Mouse (Mus musculus): Measurements from ENCODE around the gene Grm8. TPM values are rescaled to one million over a fixed set of nuclear protein-coding genes. Genes with fewer than 3 reads are reported as not detected.
"Not testable (repeated sequence)": the region's sequence is repeated elsewhere in the genome, so short reads cannot be mapped to it uniquely, and the experiment has no call there.

Gene Grm8
- total RNA-seq, 2 experiments from 2014 or later = not detected

DNA sequence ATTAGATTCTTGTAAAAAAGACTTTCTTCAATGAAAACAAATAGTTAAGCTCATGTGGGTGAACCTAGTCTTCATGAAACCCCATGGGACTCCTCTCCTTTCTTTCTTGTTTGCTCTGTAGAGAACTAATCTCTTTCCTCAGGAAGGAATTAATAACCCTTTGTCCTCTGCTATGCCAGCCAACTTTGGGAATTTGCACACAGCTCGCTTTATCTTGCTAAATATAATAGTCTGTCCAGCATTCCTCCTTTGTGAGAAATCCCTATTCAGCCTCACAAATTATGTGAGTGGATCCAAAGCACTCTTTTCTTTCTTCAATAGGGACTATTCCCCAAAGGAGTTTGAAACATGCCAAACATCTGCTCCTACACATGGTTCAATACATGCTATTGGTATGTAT is 285.3 kb downstream of the Grm8 start:
- no peak for DNase-seq

DNA sequence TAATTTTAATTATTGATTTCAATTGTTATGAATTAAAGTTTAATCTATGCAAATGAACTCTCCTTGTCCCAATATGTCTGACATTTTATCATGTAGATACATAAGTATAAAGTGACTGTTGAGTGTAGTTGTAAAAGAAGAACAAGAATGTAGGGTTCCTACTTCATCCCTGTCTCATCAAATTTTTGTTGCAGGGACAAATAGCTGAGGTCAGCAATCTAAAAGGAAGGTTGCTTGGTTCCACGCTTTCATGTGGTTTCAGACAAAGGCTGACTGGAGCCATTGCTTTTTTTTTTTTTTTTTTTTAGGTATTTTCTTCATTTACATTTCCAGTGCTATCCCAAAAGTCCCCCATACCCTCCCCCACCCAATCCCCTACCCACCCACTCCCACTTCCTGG is 298.8 kb downstream of the Grm8 start:
- no peak for DNase-seq

DNA sequence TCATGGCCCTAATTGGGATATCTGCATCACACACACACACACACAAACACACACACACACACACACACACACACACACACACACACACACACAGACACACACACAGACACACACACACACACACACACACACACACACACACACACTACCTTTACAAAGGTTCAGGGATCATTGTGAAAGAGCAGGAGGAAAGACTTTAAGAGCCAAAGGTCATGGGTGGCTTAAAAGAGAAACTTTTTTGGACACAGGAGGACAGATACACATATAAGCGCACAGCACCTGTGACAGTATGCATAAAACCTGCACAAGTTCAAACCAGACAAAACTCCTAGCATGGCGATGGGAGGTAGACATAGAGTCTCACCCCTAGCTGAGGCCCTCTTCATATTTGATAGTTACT is 315.2 kb downstream of the Grm8 start:
- not testable (repeated sequence) for DNase-seq

DNA sequence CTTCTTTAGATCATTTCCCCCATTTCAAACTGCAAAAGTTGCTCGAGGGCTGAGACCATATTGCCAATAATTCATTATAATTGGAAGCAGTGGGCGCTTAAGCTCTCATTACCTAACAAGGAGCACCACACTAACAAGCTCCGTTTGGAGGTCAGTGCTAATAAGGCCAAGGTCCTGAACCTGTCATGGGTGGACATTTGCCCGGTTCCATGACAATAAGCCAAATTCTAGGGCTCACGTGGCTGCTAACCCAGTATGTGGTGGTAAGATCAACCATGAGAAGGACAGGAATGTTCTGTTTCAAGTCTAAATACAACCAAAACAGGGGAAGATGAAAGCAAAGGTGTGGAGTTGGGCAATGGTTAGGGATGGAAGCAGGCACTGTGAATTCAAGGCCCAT is 322.2 kb downstream of the Grm8 start:
- DNase-seq = no peak

DNA sequence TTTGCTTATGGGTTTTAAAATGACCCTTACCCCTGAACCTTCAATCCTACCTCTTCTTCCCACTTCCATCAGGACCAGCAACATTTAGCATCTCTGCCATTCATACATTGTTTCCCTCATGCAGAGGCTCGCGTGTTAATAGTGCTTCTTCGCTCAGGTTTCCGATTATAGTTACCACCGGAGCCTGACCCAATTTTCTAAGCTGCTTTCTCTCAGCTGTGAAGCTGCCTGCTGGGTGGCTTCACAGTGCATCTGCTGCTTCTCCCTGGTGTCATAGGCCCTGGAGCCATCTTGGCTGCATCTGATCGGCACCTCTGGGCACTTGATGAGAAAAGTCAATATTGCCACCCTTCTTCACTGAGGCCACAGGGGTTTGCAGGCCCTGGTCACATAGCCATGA is 325.0 kb downstream of the Grm8 start:
- no peak for DNase-seq

DNA sequence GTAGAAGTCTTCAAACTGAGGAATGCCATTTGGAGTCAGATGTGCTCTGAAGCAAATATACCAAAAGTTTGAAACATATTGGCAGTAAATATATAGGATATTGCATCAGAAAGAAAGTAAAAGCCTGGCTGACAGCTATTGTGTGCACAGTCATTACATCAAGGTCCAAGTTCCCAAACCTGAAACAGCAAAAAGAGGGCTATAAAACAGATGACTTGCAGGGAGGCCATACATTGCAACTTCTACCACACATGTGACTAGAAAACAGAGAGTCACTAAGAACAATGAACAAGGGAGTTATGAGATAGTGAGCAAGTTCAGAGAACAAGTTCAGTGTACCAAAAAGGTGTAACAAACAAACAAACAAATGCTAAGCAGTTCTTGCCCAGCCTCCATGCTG is 328.2 kb downstream of the Grm8 start:
- DNase-seq = no peak

DNA sequence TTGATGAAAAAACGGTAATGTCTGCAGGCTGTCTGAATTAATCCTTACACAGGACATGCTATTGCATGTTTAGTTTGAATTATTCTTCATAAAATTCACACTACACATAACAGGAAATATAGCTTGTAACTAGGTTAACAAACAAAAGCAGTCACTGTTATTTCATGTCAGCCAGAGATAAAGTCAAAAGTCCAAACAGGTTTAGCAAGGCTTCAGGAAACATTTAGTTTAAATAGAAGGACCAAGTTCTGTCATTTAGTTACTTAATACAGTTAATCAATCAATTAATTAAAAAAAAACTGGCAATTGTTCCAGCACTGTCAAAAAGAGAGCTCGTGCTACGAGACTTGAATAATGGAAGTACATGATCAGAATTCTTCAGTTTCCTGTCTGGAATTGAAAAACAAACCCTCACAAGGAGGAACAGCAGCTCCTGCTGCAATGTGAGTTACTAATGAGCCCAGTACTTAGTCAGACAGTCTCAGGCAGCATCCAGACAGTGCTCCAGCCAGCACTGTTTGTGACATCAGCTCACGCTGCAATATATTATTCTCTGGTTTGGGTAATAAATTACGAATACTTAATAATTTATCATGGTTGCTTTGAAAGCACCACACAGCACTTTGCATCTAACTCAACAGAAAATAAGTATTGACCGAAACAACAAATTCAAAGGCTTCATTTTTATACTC is 334.0 kb downstream of the Grm8 start:
- no peak for DNase-seq

DNA sequence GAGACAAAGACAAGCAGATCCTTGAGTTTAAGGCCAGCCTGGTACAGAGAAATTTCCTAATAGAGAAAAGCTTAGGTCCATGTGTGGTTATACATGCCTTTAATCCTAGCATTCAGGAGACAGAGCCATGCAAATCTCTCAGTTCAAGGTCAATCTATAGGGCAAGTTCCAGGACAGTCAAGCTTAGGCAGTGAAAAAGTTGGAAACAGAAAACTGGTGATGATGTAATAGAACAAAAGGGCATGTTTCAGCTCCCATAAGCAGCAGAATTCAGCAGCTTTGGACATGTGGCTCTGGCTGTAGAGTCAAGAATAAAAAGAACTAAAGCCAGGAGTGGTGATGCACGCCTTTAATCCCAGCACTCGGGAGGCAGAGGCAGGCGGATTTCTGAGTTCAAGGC is 336.2 kb downstream of the Grm8 start:
- no peak for DNase-seq

DNA sequence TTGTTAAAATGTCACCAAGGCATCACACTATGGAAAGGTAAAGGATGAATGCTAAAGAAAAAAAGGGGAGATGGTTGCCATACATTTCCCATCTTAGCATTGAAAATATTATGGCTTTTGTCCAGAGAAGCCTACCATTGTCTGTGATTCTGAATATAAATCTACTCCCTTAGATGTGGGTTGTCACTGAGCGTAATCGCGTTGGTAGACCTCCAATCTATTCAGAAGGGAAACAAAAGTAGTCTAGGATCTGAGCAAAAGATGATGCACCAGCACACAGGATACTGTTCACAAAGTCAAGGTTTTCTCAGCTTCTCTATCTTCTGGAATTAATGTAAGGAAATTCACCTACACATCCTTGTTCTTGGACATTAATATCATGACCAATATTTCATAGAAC is 345.4 kb downstream of the Grm8 start:
- DNase-seq = no peak

DNA sequence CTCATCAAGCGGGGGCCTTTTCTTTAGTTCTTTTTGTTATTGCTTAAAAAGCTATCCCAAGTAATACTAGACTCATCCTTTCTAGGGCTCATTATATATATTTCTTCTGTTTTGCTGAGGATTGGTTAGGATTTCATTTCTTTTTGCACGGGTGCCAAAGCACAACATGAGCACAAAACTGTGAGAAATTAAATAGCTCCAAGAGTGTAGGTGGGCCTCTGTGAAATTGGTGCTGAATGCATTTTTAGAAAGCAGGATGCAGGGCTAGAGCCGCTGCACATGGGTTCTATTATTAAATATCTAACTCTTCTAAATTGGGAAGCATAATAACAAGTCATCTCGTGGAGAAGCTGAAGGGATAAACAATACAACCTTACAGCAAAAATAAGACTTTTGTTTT is 345.8 kb downstream of the Grm8 start:
- DNase-seq = no peak

DNA sequence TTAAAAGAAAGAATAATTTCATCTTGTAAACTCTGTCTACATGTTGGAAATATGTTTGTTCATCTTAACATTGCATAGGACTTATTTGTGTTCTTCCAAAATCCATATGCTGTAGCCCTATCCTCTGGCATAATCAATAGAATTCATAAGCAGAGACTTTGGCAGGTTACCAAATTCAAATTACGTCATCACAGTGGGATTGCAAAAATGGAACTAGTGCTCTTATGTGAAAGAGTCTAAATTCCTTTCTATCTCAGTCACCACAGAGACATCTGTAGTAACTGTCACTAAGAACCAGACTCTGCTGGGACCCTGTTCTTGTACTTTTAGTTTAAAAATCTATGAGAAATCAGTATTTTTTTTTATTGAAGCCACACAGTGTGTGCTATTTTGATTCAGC is 352.7 kb downstream of the Grm8 start:
- DNase-seq = no peak

DNA sequence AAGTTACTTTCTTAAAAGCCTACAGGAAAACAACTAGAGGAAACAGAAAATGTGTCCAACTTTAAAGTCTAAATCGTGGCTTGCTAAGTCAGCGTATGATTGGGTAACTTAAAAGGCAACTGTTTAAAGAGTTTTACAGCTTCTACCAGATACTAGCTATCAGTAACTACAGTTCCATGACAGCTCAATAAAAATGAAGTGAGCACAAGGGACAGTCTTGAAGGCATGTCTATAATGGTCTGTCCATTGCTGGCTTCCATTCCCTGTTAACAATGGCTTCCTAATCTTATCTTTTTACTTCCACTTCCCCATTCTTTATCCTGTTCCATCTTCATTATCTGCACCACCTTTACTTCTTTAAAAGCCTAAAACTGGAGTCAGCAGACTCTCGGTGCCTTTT is 353.6 kb downstream of the Grm8 start:
- DNase-seq = no peak

DNA sequence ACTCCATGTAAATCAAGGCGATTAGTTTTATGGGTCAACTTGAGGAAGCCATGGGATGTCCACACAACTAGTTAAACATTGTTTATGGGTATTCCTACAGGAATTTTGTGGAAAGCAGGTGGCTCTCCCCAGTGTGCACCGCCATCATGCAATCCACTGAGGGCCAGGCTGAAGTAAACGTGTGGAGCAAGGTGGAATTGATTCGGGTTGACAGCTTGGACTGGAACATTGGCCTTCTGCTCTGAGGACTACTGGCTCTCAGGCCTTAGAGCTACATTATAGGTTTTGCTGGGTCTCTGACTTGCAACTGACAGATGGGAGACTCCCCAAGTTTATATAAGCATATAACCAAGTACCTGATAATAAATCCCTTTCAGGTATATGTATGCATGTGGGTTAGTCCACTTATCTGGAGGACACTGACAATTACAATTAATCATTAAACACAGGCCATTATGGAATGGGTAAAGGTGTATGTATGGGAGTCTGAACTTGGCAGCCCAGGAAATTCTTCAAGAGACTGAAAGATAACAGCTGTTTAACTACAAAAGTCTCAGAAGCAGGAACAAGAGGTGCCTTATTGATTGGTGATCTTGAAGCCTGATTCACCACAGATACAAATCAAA is 359.2 kb downstream of the Grm8 start:
- DNase-seq = no peak

DNA sequence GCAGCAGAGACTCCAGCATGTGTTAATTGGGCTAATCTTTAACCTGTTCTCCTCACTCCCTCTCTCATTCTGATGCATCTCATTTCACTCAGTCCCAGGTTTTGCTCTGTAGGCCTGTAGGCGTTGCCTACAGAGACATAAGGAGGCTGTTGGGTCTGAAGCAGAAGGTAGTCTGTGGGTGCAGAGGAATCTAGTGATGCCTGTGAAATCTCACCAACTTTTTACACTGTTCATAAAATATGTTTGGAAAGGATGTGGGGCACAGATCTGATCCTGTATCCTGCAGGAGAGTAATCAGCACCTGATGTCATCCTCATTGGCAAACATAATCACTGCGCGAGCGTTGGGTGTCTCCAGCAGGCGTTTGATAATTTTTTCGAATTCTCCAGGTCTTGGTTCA is 372.9 kb downstream of the Grm8 start:
- DNase-seq = no peak

DNA sequence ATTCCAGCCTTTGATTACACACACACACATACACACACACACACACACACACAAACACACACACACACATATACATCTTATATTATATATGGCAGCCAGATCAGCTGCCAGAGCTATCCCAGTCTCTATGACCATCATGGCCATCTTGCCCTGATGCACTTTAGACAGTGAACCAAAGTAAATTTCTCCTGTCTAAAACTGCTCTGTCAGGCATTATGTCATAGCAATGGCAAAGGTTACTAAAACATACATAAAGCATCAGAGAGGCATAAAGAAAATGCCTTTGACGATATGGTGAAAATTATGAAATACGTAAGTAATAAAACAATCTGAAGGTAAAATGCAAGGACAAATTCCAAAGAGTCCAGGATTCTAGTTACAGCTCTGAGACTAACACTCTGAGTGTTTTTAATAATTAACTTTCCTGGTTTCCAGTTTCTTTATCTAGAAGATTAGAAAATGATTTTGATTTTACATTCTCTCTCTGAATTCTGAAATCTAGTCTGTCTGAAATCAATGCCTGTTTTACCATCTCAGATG is 381.6 kb downstream of the Grm8 start:
- no peak for DNase-seq

DNA sequence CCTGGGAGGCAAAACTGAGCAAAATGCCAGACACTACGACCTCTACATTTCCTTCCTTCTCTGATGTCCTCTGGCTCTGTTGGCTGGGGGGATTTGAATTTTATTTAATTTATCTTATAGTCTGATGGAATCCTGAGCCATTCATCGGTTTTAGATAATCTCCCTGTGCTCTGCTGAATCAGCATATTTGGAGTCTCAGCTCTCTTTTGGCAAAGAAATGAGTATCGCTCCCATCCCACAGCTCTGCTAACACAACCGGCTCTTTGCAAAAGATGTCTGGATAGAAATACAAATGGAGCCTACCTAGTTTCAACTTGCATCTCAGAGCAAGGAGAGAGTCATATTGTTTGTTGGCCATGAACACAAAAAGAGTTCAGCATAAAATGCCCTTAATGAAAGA is 388.5 kb downstream of the Grm8 start:
- no peak for DNase-seq

DNA sequence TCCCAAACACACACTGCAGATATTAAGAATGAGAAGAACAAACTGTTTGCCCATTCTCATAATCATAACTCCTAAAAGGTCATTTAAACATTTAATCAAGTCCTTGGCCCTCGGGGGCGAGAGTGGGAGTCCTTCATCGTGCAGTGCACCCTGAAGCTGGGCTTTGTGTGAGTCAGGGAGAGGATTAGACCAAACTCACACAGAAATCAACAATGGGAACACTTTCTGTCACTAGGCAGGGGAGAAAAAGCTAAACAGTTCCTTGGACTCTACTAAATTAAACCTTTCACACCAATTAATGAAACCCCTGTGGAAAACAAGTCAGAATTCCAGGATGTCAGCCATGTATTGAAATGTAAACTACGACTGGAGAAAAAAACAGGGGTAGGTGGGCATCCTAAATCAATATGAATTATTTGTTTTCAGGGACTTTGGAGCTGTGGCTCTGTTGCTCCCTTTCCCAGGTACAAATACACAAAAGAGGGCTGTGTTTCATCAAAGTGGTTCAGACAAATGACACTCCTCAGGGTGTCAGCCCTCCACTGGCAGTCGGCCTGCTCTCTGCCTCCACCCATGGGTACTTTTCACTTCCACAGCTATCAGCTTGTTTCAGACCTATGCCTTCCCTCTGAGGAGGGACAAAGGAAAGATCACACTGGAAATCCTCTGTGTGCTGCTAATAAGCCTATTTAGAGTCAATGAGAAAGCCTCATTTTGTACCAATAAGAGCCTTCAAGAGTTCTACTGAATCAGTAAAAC is 389.1 kb downstream of the Grm8 start:
- no peak for DNase-seq

DNA sequence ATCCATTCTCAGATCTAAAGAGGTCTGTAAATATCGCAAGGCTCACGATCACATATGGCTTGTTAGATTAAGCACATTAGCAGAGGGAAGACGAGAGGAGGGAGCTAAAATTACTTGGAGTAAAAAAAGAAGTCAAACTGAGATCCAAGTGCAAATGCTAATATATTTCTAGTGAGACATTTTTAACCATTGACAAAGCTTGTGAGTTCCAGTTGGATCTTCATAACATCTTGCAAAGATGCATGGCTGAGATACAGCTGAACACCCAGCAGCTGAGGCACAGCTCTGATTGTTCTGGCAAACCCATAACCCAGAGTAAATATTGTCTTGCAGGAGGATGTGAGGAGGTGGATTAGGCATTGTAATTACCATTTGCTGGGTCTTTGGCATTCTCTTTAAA is 445.6 kb downstream of the Grm8 start:
- no peak for DNase-seq

DNA sequence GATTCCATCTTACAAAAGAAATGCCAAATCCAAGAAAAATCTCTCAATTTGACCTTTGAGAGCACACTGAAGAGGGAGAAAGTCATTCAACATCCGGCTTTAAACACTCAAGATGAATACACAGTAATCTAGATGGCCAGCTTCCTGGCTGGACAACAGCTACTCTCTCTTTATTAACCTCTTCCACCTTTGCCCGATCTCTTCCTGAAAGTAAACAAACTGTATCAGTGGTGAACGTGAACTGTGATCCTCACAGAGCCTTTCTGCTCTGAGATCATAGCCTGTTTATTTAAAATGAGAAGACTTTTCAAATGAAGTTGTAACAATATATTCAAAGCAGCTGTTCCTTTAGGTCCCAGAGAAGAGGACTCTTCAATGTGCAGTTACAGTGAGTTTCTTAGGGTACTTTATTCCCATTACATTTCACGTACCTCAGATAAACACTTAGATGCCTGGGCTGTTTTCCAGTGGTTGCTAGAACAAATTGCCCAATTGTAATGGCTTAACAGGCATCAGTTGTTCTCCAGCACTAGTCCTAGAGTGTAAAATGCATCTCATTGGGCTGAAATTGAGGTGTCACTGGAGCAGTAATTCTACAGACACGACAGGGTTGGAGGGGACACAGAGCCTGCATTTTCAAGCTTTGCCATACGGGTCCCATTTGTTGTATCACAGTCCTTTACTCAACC is 473.1 kb downstream of the Grm8 start:
- no peak for DNase-seq

DNA sequence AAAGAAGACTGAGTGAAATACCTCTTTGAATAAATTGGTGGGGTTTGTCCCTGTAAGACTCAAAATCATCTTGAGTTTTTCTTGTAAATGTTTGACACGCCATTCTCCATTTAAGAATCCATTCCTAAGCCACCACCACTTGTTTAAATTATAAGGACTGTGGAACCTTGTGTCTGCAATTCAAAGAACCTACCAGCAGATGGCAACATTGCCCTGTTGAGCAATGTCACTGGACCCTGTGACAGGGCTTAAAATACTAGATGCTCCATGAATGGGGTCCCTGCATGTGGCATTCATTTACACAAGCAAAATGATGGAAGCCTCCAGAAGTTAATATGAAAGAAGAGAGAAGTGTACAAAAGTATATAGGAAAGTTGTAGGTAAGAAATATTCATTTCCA is 477.5 kb downstream of the Grm8 start:
- peak; percentile 5 to 45 for DNase-seq

DNA sequence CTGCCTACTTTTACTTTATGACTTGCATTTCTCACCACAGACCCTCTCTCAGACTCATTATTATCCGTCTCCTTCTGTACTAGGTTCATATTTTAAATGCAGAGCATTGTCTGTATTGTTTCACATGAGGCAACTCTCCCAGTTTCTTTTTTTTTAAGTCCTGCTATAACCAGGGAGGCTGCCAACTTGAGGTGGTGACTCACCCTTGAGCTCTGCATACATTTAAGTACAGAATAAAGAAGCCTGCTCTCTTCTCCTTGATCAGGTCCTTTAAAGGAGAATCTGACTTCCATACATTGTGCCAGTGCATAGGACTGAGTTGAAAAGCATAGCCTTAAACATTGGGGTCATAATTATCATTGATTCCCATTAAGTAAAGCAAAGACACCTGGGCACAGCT is 488.5 kb downstream of the Grm8 start:
- no peak for DNase-seq

DNA sequence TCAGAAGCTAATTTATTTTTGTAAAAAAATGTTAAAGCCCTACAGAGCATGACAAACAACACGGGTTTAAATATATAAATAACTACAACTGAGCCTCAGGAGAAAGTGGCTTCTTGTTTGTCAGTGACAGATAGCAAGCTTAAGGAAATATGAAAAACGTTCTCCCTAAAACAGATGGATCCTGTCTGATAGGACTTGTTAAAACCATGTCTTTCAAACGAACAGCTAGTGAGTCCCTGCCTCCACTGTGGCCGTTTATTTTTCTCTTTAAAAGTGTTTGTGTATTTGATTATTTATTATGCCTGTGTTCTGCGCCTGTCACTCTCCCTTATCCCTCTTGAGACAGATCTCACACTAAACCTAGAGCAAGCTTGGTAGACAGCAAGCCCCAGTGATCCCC is 489.9 kb downstream of the Grm8 start:
- no peak for DNase-seq

DNA sequence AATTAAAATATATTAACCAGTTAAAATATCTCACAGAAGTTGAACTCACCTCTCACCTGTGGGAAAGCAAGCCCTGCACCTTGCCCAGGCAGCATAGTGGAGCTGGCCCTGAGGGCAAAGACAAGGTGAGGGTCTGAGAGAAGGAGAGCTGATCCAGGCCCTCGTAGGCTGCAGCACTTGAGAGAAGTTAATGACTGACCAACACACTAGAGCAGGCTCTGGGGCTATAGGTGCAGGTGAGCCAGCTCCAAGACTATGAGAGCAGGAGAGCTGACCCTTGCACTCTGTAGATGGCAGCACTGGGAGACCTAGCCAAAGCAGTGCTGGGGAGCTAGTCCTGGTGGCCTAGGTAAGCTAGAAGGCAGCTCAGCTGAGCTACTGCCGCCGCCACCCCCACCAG is 499.1 kb downstream of the Grm8 start:
- no peak for DNase-seq
